Mouse (Mus musculus) ES-Bruce4 (cell line): ENCODE results near the gene Ankrd12. TPM values are rescaled to one million over a fixed set of nuclear protein-coding genes. Genes with fewer than 3 reads are reported as not detected.

ENCODE experiments used
- H3K27ac ChIP-seq: 2 replicates; pipeline ENCODE4 v1.5.1; 2012; ENCODE audit warnings: low read length, inconsistent platforms; ENCODE audit not compliant: insufficient read depth
- H3K27me3 ChIP-seq: 2 replicates; pipeline ENCODE4 v1.6.1; 2012; ENCODE audit warnings: mild to moderate bottlenecking, low read length, inconsistent platforms; ENCODE audit not compliant: control insufficient read depth, poor library complexity, insufficient read depth, severe bottlenecking
- H3K36me3 ChIP-seq: 2 replicates; pipeline ENCODE4 v1.6.1; 2012; ENCODE audit warnings: inconsistent platforms, mild to moderate bottlenecking, low read length, moderate library complexity; ENCODE audit not compliant: control insufficient read depth, poor library complexity, insufficient read depth, severe bottlenecking
- H3K4me1 ChIP-seq: one replicate; pipeline ENCODE4 v1.8.1; 2011; ENCODE audit warnings: low read length; ENCODE audit not compliant: control insufficient read depth, insufficient read depth
- H3K4me3 ChIP-seq: 2 replicates; pipeline ENCODE4 v1.5.1; 2011; ENCODE audit warnings: low read depth, mild to moderate bottlenecking, low read length
- H3K9ac ChIP-seq: 2 replicates; pipeline ENCODE4 v1.6.1; 2012; ENCODE audit warnings: low read depth, mild to moderate bottlenecking, inconsistent platforms; ENCODE audit not compliant: poor library complexity, severe bottlenecking
- H3K9me3 ChIP-seq: replicated peaks from 2 replicates; pipeline ENCODE4 v1.6.1; 2012; ENCODE audit warnings: mild to moderate bottlenecking, low read length, inconsistent platforms; ENCODE audit not compliant: control insufficient read depth, poor library complexity, insufficient read depth, severe bottlenecking
- CTCF ChIP-seq: IDR thresholded peaks from one replicate; pipeline ENCODE4 v1.8.1; 2011; ENCODE audit warnings: low read depth, low read length
- EP300 ChIP-seq: IDR thresholded peaks from 2 replicates; pipeline ENCODE4 v1.6.1; 2011; ENCODE audit warnings: low read depth, low read length; ENCODE audit not compliant: insufficient read depth
- POLR2A ChIP-seq: IDR thresholded peaks from one replicate; pipeline ENCODE4 v1.8.1; 2011; ENCODE audit warnings: low read length; ENCODE audit not compliant: insufficient read depth
- polyA plus RNA-seq: library from polyadenylated mRNA; stranded (reverse); fragments of >200 nt; gene quantifications from 2 replicates; pipeline ENCODE4 v1.2.4, GENCODE M21; 2011; ENCODE audit warnings: low read depth; ENCODE audit not compliant: missing spikeins, insufficient read depth, insufficient read length

Ankrd12 gene
- polyA plus RNA-seq, 1 experiment, result 21.8 TPM

- H3K9me3 ChIP-seq, result no peaks in the 10 kb centered on the region
- H3K36me3 ChIP-seq, result peaks cover 5% of the 10 kb centered on the region; the same call in 1 of the 2 replicates
- no peaks in the 10 kb centered on the region for H3K27me3 ChIP-seq
- peaks cover 1% of the 10 kb centered on the region for H3K4me1 ChIP-seq
- peak overlapping the region; percentile 24 for H3K27ac ChIP-seq
- H3K4me3 ChIP-seq, result no peak overlapping the region
- TF ChIP-seq POLR2A (no peak), EP300 (no peak), CTCF (no peak)
- no peak overlapping the region for H3K9ac ChIP-seq
These were observed 135.6 kb downstream of the Ankrd12 start for GRCm38 (mm10) chr17:65941275-65941674.

GRCm38 (mm10) chr17:65940221-65940620, 136.7 kb downstream of the Ankrd12 start:
- Histone ChIP-seq H3K36me3 (0 out of 2 replicates have a peak, but pooled peaks cover 3% of the 10 kb centered on the region), H3K9me3 (no peaks in the 10 kb centered on the region), H3K4me1 (peaks cover 1% of the 10 kb centered on the region), H3K4me3 (no peak overlapping the region), H3K9ac (no peak overlapping the region), H3K27ac (no peak overlapping the region), H3K27me3 (no peaks in the 10 kb centered on the region)
- TF ChIP-seq EP300 (no peak), CTCF (no peak), POLR2A (no peak)

DNA sequence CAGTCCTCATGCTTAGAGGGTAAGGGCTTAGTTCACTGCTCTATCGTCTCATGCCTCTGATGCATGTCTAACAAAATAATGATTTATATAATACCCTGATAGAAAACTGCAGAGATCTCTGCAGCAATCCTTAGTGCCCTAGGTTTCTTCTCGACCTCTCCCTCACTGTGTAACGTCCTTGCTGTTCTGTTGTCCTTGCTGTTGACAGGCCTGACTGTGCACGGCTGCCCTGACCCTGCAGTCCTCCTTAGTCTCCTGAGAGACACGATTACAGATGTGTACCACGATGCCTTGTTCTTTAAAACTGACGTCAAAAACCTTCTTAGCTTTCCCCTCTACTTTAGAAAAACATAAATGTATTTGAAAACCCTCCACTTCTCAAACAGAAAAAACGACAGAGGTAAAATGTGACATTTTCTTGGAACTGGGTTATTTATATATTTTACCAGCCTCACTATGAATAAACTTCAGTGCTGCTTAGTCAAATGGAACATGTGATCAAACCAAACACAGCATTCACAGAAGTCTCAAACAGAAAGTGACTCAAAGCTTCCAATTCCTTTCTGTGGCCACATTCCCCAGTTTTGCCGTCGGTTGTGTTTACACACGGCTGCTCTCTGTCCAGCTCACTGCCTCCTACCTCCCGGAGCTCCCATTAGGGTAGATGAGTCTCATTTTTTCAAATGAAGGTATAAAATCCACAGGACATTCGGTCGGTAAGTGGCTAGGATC, 137.3 kb downstream of the Ankrd12 start:
- TF ChIP-seq CTCF, result no peak
- no peak for TF ChIP-seq POLR2A
- no peak for TF ChIP-seq EP300
- no peak overlapping the region for H3K27ac ChIP-seq
- H3K9me3 ChIP-seq, result no peaks in the 10 kb centered on the region
- H3K4me1 ChIP-seq, result peaks cover 1% of the 10 kb centered on the region
- no peak overlapping the region for H3K4me3 ChIP-seq
- H3K36me3 ChIP-seq, result 0 out of 2 replicates have a peak, but pooled peaks cover 3% of the 10 kb centered on the region
- no peaks in the 10 kb centered on the region for H3K27me3 ChIP-seq
- H3K9ac ChIP-seq, result no peak overlapping the region

DNA sequence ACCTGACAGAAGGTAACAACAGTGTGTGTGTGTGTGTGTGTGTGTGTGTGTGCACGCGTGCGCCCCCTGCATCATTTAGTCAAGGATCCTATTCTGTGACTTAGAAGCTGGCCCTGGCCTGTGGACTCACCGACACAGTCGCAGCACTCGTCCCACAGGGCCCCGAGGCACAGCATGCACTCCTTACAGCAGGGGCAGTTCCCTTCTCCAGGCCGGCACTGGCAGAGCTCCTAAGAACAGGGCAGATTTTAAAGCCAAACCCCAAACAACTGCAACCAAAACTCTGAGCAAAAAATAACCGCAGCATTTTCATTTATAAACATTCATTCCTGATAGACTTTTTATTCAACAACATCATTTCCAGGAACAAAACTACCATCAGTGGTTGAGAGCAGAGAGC, 139.2 kb downstream of the Ankrd12 start:
- no peaks in the 10 kb centered on the region for H3K27me3 ChIP-seq
- no peak overlapping the region for H3K4me3 ChIP-seq
- no peak overlapping the region for H3K9ac ChIP-seq
- no peaks in the 10 kb centered on the region for H3K9me3 ChIP-seq
- H3K4me1 ChIP-seq, result peaks cover 1% of the 10 kb centered on the region
- TF ChIP-seq POLR2A, result no peak
- TF ChIP-seq CTCF, result no peak
- H3K36me3 ChIP-seq, result 0 out of 2 replicates have a peak, but pooled peaks cover 3% of the 10 kb centered on the region
- no peak overlapping the region for H3K27ac ChIP-seq

- H3K4me3 ChIP-seq, result no peak overlapping the region
- H3K36me3 ChIP-seq, result no peaks in the 10 kb centered on the region
- H3K27me3 ChIP-seq, result no peaks in the 10 kb centered on the region
- no peaks in the 10 kb centered on the region for H3K9me3 ChIP-seq
- peak; percentile 84 for TF ChIP-seq CTCF
- no peak for TF ChIP-seq POLR2A
- no peak overlapping the region for H3K27ac ChIP-seq
- no peak overlapping the region for H3K9ac ChIP-seq
- H3K4me1 ChIP-seq, result peaks cover 5% of the 10 kb centered on the region
These were observed 143.1 kb downstream of the Ankrd12 start for GRCm38 (mm10) chr17:65933741-65934140.

DNA sequence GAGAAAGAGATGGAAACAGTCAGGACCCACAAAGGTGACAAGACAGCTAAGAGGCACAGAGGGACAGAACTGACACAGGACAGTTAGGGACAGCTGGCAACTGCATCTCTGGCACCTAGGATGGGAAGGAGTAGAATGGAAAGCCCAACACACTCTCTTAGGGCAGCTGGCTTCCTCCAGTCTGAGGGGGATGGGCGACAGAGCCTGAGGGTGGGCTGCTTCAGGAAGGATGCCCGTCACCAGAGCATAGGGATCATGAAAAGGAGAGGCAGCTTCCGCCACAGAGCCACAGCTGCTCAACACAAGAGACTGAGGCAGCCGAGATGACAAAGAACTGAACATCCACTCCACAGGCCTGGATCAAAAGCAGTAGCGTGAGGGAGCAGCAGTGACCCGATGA, 145.4 kb downstream of the Ankrd12 start:
- H3K27ac ChIP-seq, result no peak overlapping the region
- H3K36me3 ChIP-seq, result no peaks in the 10 kb centered on the region

More for the DNA sequence above, 145.4 kb downstream of the Ankrd12 start:
- Histone ChIP-seq H3K9ac (no peak overlapping the region), H3K4me1 (peaks cover 5% of the 10 kb centered on the region), H3K27me3 (no peaks in the 10 kb centered on the region), H3K9me3 (no peaks in the 10 kb centered on the region), H3K4me3 (no peak overlapping the region)
- TF ChIP-seq CTCF (no peak), EP300 (no peak), POLR2A (no peak)
